Mouse (Mus musculus) neural tube, embryonic 13.5 days (tissue): Measurements from ENCODE around the gene Tmem254b. TPM values are rescaled to one million over a fixed set of nuclear protein-coding genes. Genes with fewer than 3 reads are reported as not detected.
"Not testable (repeated sequence)": the region's sequence is repeated elsewhere in the genome, so short reads cannot be mapped to it uniquely, and the experiment has no call there.

Experiments used
- ATAC-seq: fragments of 200-750 bp; cut with Nextera tagmentation; 2 replicates; pipeline ENCODE4 v1.8.0; 2017; ENCODE audit warnings: low read depth, mild to moderate bottlenecking, moderate TSS enrichment, moderate library complexity
- H3K27ac ChIP-seq: fragments of 300-500 bp; sonication (generic); replicated peaks from 2 replicates; pipeline ENCODE4 v1.5.1; 2015; ENCODE audit warnings: moderate library complexity, mild to moderate bottlenecking, inconsistent platforms
- H3K27me3 ChIP-seq: fragments of 300-500 bp; sonication (generic); 2 replicates; pipeline ENCODE4 v1.6.1; 2015; ENCODE audit warnings: mild to moderate bottlenecking, inconsistent platforms
- H3K36me3 ChIP-seq: fragments of 300-500 bp; sonication (generic); 2 replicates; pipeline ENCODE4 v1.6.1; 2015; ENCODE audit warnings: mild to moderate bottlenecking, inconsistent platforms
- H3K4me1 ChIP-seq: fragments of 300-500 bp; sonication (generic); replicated peaks from 2 replicates; pipeline ENCODE4 v1.6.1; 2015; ENCODE audit warnings: inconsistent platforms
- H3K4me2 ChIP-seq: fragments of 300-500 bp; sonication (generic); 2 replicates; pipeline ENCODE4 v1.6.1; 2015; ENCODE audit warnings: inconsistent platforms, mild to moderate bottlenecking, moderate library complexity
- H3K4me3 ChIP-seq: fragments of 300-500 bp; sonication (generic); 2 replicates; pipeline ENCODE4 v1.5.1; 2015; ENCODE audit warnings: mild to moderate bottlenecking, inconsistent platforms
- H3K9ac ChIP-seq: fragments of 300-500 bp; sonication (generic); 2 replicates; pipeline ENCODE4 v1.6.1; 2015; ENCODE audit warnings: moderate library complexity, mild to moderate bottlenecking, inconsistent platforms
- H3K9me3 ChIP-seq: fragments of 300-500 bp; sonication (generic); 2 replicates; pipeline ENCODE4 v1.6.1; 2016; ENCODE audit warnings: inconsistent platforms
- WGBS: fragments of 180-500 bp; shearing (Covaris S2); methylation state at CpG from one replicate; pipeline ENCODE4 v1.1.7; 2015; 5-methylcytosine and 5-hydroxymethylcytosine counted together
- polyA plus RNA-seq: library from polyadenylated mRNA; unstranded; fragments of >200 nt; fragmentation: Nextera tagmentation; extraction: Ambion mirVana; gene quantifications from 2 replicates; pipeline ENCODE4 v1.2.1, GENCODE M21; 2015

The Tmem254b gene
- polyA plus RNA-seq, 1 experiment from 2014 or later = 23.4 TPM

DNA sequence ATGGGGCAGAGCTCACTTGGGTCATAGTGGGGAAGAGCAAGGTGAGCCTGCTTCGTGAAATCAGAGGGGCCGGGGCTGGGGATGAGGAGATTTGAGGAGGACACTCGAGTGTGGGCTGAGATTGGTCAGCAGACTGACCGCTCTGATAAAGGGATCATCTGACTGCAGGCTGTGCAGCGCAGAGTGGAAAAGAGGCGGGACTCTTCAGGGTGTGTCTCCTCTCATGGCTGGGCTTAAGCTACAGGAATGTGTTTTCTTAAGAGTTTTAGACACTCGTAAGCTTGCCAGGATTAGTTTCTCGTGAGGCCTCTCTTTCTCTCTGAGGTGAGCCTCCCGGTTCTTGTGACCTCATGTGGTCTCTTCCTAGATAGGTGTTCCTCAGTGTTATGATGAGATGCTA, 45.7 kb downstream of the Tmem254b start:
- not testable (repeated sequence) for H3K27me3 ChIP-seq, H3K4me1 ChIP-seq, H3K4me2 ChIP-seq, H3K36me3 ChIP-seq, H3K4me3 ChIP-seq, ATAC-seq, H3K9me3 ChIP-seq, H3K9ac ChIP-seq, H3K27ac ChIP-seq
- no CpG with 5 or more reads among the region's 9 CpGs for WGBS

DNA sequence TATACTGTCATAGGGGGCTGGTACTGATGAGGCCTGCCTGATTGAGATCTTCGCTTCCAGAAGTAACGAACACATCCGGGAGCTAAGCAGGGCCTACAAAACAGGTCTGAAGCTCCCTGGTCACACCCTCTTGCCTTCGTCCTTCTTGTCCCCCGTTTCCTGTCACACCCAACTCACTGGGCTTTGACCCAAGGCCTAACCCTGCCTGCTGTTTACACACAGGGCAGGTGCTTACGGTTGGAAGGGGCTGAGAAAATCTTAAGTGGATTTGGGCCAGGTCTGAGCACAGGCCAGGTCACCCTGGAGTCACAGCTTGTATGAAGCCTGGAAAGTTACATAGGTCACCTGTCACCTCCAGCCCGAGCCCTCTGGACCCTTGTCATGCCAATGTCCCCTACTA, 50.8 kb downstream of the Tmem254b start:
- not testable (repeated sequence) for H3K36me3 ChIP-seq, H3K4me1 ChIP-seq, H3K9me3 ChIP-seq, H3K27ac ChIP-seq, H3K9ac ChIP-seq, ATAC-seq, H3K4me3 ChIP-seq, H3K27me3 ChIP-seq, H3K4me2 ChIP-seq
- no CpG with 5 or more reads among the region's 7 CpGs for WGBS

Other genes starting within 250 kb of the Tmem254b start
- gene Duxbl1, start 228.5 kb downstream of the Tmem254b start, polyA plus RNA-seq = 3.0 and 3.1 TPM in 2 replicates
- gene Gm9780, start 164.3 kb downstream of the Tmem254b start, polyA plus RNA-seq = 4.2 and 6.8 TPM in 2 replicates
- gene Tmem254c, start 139.7 kb downstream of the Tmem254b start, polyA plus RNA-seq = 20.2 and 23.7 TPM in 2 replicates
- not detected in 2 replicates for gene Cphx2, start 125.5 kb downstream of the Tmem254b start, polyA plus RNA-seq
- not detected in 2 replicates for gene Cphx3, start 124.7 kb downstream of the Tmem254b start, polyA plus RNA-seq
- 0.59 TPM in 1 of 2 replicates, not detected in the other for gene Duxbl2, start 88.7 kb downstream of the Tmem254b start, polyA plus RNA-seq
- 2.7 and 4.1 TPM in 2 replicates for gene Plac9b, start 24.6 kb downstream of the Tmem254b start, polyA plus RNA-seq
- gene Duxbl3, start 50.9 kb upstream of the Tmem254b start, polyA plus RNA-seq = 3.8 and 4.4 TPM in 2 replicates